Mouse (Mus musculus) embryonic facial prominence, embryonic 12.5 days (tissue): ENCODE data around the gene Cpsf4l. TPM values are rescaled to one million over a fixed set of nuclear protein-coding genes. Genes with fewer than 3 reads are reported as not detected.
A peak's percentile ranks its signal among the peaks of the same experiment; 100 is the strongest.

Experiments used
- ATAC-seq: fragments of 200-750 bp; cut with Nextera tagmentation; 2 replicates; pipeline ENCODE4 v1.8.0; 2017; ENCODE audit not compliant: insufficient number of reproducible peaks, insufficient read depth, low FRiP score, low TSS enrichment
- H3K27ac ChIP-seq: fragments of 300-500 bp; sonication (generic); 2 replicates; pipeline ENCODE4 v1.5.1; 2016; ENCODE audit warnings: mild to moderate bottlenecking
- H3K27me3 ChIP-seq: fragments of 300-500 bp; sonication (generic); 2 replicates; pipeline ENCODE4 v1.6.1; 2016; ENCODE audit warnings: mild to moderate bottlenecking, moderate library complexity
- H3K36me3 ChIP-seq: fragments of 300-500 bp; sonication (generic); 2 replicates; pipeline ENCODE4 v1.6.1; 2016; ENCODE audit warnings: mild to moderate bottlenecking
- H3K4me1 ChIP-seq: fragments of 300-500 bp; sonication (generic); 2 replicates; pipeline ENCODE4 v1.6.1; 2016
- H3K4me2 ChIP-seq: fragments of 300-500 bp; sonication (generic); replicated peaks from 2 replicates; pipeline ENCODE4 v1.6.1; 2016; ENCODE audit warnings: mild to moderate bottlenecking, moderate library complexity
- H3K4me3 ChIP-seq: fragments of 300-500 bp; sonication (generic); 2 replicates; pipeline ENCODE4 v1.5.1; 2016; ENCODE audit warnings: mild to moderate bottlenecking
- H3K9ac ChIP-seq: fragments of 300-500 bp; sonication (generic); 2 replicates; pipeline ENCODE4 v1.6.1; 2016; ENCODE audit warnings: mild to moderate bottlenecking, moderate library complexity
- H3K9me3 ChIP-seq: fragments of 300-500 bp; sonication (generic); 2 replicates; pipeline ENCODE4 v1.6.1; 2016; ENCODE audit warnings: mild to moderate bottlenecking, moderate library complexity
- WGBS: fragments of 180-500 bp; shearing (Covaris S2); methylation state at CpG from one replicate; pipeline ENCODE4 v1.1.7; 2016; 5-methylcytosine and 5-hydroxymethylcytosine counted together
- polyA plus RNA-seq: library from polyadenylated mRNA; unstranded; fragments of >200 nt; fragmentation: Nextera tagmentation; extraction: Ambion mirVana; gene quantifications from 2 replicates; pipeline ENCODE4 v1.2.1, GENCODE M21; 2016

Gene Cpsf4l
- polyA plus RNA-seq, 1 experiment from 2014 or later, result 0.37 TPM

DNA sequence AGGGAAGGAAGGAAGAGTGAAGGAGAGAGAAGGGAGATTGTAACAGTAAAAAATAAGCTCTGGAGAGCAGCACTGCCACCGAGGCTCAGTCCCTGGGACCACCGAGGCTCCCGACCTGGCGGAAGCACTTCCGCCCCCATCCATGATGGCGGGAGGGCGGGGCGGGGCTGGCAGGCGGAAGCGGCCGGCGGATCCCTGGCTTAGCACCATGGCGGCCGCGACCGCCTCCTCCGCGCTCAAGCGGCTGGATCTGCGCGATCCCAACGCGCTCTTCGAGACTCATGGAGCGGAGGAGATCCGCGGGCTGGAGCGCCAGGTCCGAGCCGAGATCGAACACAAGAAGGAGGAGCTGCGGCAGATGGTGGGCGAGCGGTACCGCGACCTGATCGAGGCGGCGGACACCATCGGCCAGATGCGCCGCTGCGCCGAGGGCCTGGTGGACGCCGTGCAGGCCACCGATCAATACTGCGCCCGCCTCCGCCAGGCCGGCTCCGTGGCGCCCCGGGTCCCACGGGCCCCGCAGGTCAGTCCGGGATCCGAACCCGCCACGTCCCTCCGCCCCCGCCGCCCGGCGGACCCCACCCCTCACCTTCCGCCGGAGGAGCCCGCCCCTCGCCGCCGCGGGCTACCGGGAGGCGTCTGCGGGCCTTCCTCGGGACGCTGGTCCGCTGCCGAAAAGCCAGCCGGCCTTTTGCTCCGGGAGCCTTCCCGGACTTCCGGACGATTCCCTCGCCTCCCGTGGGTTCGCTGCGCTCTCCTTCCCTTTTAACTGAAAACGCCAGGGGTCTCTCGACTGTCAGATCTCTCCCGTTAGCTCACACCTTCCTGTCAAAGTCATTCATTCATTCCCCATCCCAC lies 60.2 kb downstream of the Cpsf4l start, which contains the start of gene Slc39a11:
Gene Slc39a11, minus strand, starts transcription at position 727 of the 858 bp plus-strand sequence.
- Histone ChIP-seq H3K4me1 (peaks cover 22% of the 10 kb centered on the region), H3K27me3 (no peaks in the 10 kb centered on the region), H3K27ac (peak within 1 kb of the TSS; percentile 90), H3K9me3 (peaks cover 7% of the 10 kb centered on the region; the same call in 1 of the 2 replicates), H3K9ac (peak within 1 kb of the TSS; percentile 88), H3K36me3 (peaks cover 30% of the 10 kb centered on the region), H3K4me3 (peak within 1 kb of the TSS; percentile 90), H3K4me2 (peak within 1 kb of the TSS; percentile 77)
- under 1% methylated on average over 88 of the region's 91 CpGs for WGBS
- peak; percentile 43; the same call in 1 of the 2 replicates for ATAC-seq

DNA sequence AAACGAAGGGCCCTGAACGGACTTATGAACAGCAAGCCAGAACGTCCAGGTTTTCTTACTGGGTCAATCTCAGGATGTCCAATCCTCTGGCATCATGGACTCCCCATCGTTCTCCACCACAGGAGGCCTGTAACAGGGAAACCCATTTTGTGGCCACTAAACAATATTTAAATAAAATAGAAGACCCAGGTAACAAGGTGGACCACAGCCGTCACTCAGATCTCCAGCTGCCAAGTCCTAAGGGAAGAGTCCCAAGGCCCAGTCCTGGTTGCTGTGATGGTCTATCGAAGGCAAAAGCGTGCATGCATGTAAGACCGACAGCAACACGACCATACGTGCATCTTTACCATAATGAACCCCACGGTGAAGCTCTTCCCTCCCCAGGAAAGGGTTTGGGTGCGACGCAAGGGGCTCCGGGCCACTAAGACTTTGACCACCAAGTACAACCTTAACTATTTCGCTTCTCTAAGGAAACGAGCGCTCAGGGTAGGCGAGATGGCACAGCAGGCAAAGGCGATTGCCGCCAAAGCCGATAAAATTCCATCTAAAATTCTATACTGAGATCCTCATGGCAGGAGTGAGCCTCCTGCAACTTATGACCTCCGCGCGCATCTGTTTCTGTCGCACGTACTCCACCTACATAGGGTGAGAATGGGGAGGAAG lies 61.0 kb downstream of the Cpsf4l start, which contains the start of gene Cog1:
Gene Cog1, plus strand, starts transcription at position 480 of the 663 bp plus-strand sequence.
- H3K4me2 ChIP-seq, result peak within 1 kb of the TSS; percentile 77
- H3K4me3 ChIP-seq, result peak within 1 kb of the TSS; percentile 90
- H3K9me3 ChIP-seq, result peaks cover 7% of the 10 kb centered on the region; the same call in 1 of the 2 replicates
- ATAC-seq, result no peak
- peaks cover 20% of the 10 kb centered on the region for H3K4me1 ChIP-seq
- 40% methylated on average over 26 of the region's 26 CpGs for WGBS
- no peaks in the 10 kb centered on the region for H3K27me3 ChIP-seq
- H3K36me3 ChIP-seq, result peaks cover 22% of the 10 kb centered on the region
- peak within 1 kb of the TSS; percentile 90 for H3K27ac ChIP-seq
- peak within 1 kb of the TSS; percentile 88 for H3K9ac ChIP-seq

Other genes with a start within 250 kb of the Cpsf4l start
- gene Sstr2, start 90.7 kb downstream of the Cpsf4l start, polyA plus RNA-seq, result 3.0 and 3.3 TPM in 2 replicates
- gene Cog1, start 60.8 kb downstream of the Cpsf4l start, polyA plus RNA-seq, result 28.9 and 31.1 TPM in 2 replicates
- gene Slc39a11, start 59.9 kb downstream of the Cpsf4l start, polyA plus RNA-seq, result 21.4 TPM in 2 replicates
- 52.6 TPM in 2 replicates for gene Fam104a, start 25.9 kb downstream of the Cpsf4l start, polyA plus RNA-seq
- 24.5 and 26.5 TPM in 2 replicates for gene D11Wsu47e, start 25.6 kb downstream of the Cpsf4l start, polyA plus RNA-seq
- gene Cdc42ep4, start 41.9 kb upstream of the Cpsf4l start, polyA plus RNA-seq, result 116 and 118 TPM in 2 replicates